Mouse (Mus musculus) liver, embryonic 12.5 days (tissue): ENCODE data around the gene Slc16a5. TPM values are rescaled to one million over a fixed set of nuclear protein-coding genes. Genes with fewer than 3 reads are reported as not detected.
"Not testable (repeated sequence)": the region's sequence is repeated elsewhere in the genome, so short reads cannot be mapped to it uniquely, and the experiment has no call there.

ENCODE experiments used
- ATAC-seq: fragments of 200-750 bp; cut with Nextera tagmentation; 2 replicates; pipeline ENCODE4 v1.8.0; 2017; ENCODE audit warnings: moderate number of reproducible peaks, mild to moderate bottlenecking, moderate library complexity
- H3K27ac ChIP-seq: fragments of 300-500 bp; sonication (generic); 2 replicates; pipeline ENCODE4 v1.5.1; 2016; ENCODE audit warnings: mild to moderate bottlenecking
- H3K27me3 ChIP-seq: fragments of 300-500 bp; sonication (generic); replicated peaks from 2 replicates; pipeline ENCODE4 v1.6.1; 2016; ENCODE audit warnings: mild to moderate bottlenecking, moderate library complexity
- H3K36me3 ChIP-seq: fragments of 300-500 bp; sonication (generic); 2 replicates; pipeline ENCODE4 v1.6.1; 2016; ENCODE audit warnings: mild to moderate bottlenecking, moderate library complexity
- H3K4me1 ChIP-seq: fragments of 300-500 bp; sonication (generic); 2 replicates; pipeline ENCODE4 v1.6.1; 2016
- H3K4me2 ChIP-seq: fragments of 300-500 bp; sonication (generic); 2 replicates; pipeline ENCODE4 v1.6.1; 2016; ENCODE audit warnings: mild to moderate bottlenecking, moderate library complexity
- H3K4me3 ChIP-seq: fragments of 300-500 bp; sonication (generic); 2 replicates; pipeline ENCODE4 v1.5.1; 2016; ENCODE audit warnings: mild to moderate bottlenecking, moderate library complexity
- H3K9ac ChIP-seq: fragments of 300-500 bp; sonication (generic); 2 replicates; pipeline ENCODE4 v1.6.1; 2016; ENCODE audit warnings: mild to moderate bottlenecking, moderate library complexity
- H3K9me3 ChIP-seq: fragments of 300-500 bp; sonication (generic); replicated peaks from 2 replicates; pipeline ENCODE4 v1.6.1; 2016; ENCODE audit warnings: mild to moderate bottlenecking, moderate library complexity
- WGBS: fragments of 180-500 bp; shearing (Covaris S2); methylation state at CpG from one replicate; pipeline ENCODE4 v1.1.7; 2016; ENCODE audit not compliant: insufficient replicate concordance; 5-methylcytosine and 5-hydroxymethylcytosine counted together
- polyA plus RNA-seq: library from polyadenylated mRNA; unstranded; fragments of >200 nt; fragmentation: Nextera tagmentation; extraction: Ambion mirVana; gene quantifications from 2 replicates; pipeline ENCODE4 v1.2.1, GENCODE M21; 2016

The Slc16a5 gene
- polyA plus RNA-seq, 1 experiment from 2014 or later: 0.10 TPM

DNA sequence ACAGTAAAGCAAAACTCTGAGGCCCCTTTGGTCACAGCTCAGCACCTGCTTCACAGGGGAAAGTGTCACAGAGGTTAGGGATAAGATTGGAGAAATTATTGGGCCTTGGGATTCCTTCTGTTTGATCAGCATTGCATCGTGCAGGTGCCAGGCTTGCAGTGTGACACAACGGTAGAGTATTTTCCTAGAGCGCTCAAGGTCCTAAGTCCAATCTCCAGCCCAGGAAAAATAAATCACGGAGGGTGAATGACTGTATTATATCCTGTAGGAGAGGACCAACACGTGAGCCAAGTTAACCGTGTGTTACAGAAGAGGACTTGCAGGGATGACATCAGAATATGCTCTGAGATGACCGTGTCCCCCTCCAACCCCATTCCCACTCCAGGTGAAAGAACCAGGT lies 12.1 kb upstream of the Slc16a5 start:
- Histone ChIP-seq H3K27ac (no peak overlapping the region), H3K4me1 (peaks cover 13% of the 10 kb centered on the region; the same call in 1 of the 2 replicates), H3K9me3 (no peaks in the 10 kb centered on the region), H3K4me2 (no peak overlapping the region), H3K27me3 (peaks cover 21% of the 10 kb centered on the region; the same call in 1 of the 2 replicates), H3K36me3 (no peaks in the 10 kb centered on the region), H3K9ac (no peak overlapping the region), H3K4me3 (no peak overlapping the region)
- 68% methylated on average over 7 of the region's 7 CpGs for WGBS
- ATAC-seq: no peak

- ATAC-seq: no peak
- no peaks in the 10 kb centered on the region for H3K9me3 ChIP-seq
- 64% methylated on average over 8 of the region's 8 CpGs for WGBS
Measured at GRCm38 (mm10) chr11:115451781-115452241, 10.5 kb upstream of the Slc16a5 start.

GRCm38 (mm10) chr11:115452281-115452860 lies 9.9 kb upstream of the Slc16a5 start:
- Histone ChIP-seq H3K27me3 (peaks cover 16% of the 10 kb centered on the region; the same call in 1 of the 2 replicates), H3K4me1 (peaks cover 12% of the 10 kb centered on the region), H3K36me3 (no peaks in the 10 kb centered on the region), H3K27ac (no peak overlapping the region), H3K9me3 (no peaks in the 10 kb centered on the region), H3K4me3 (no peak overlapping the region), H3K4me2 (no peak overlapping the region), H3K9ac (no peak overlapping the region)
- no peak for ATAC-seq
- 68% methylated on average over 7 of the region's 7 CpGs for WGBS

More at GRCm38 (mm10) chr11:115451781-115452241, 10.5 kb upstream of the Slc16a5 start:
- H3K27me3 ChIP-seq: peaks cover 16% of the 10 kb centered on the region; the same call in 1 of the 2 replicates
- H3K4me1 ChIP-seq: peaks cover 9% of the 10 kb centered on the region; the same call in 1 of the 2 replicates
- no peak overlapping the region for H3K4me3 ChIP-seq
- H3K4me2 ChIP-seq: no peak overlapping the region
- no peaks in the 10 kb centered on the region for H3K36me3 ChIP-seq
- no peak overlapping the region for H3K27ac ChIP-seq
- H3K9ac ChIP-seq: no peak overlapping the region

GRCm38 (mm10) chr11:115453306-115453705 lies 9.0 kb upstream of the Slc16a5 start:
- Histone ChIP-seq H3K27ac (no peak overlapping the region), H3K4me3 (no peak overlapping the region), H3K9me3 (no peaks in the 10 kb centered on the region), H3K4me1 (peaks cover 19% of the 10 kb centered on the region), H3K4me2 (no peak overlapping the region), H3K36me3 (no peaks in the 10 kb centered on the region), H3K27me3 (peaks cover 7% of the 10 kb centered on the region; the same call in 1 of the 2 replicates), H3K9ac (no peak overlapping the region)
- WGBS: 53% methylated on average over 4 of the region's 4 CpGs
- ATAC-seq: no peak

DNA sequence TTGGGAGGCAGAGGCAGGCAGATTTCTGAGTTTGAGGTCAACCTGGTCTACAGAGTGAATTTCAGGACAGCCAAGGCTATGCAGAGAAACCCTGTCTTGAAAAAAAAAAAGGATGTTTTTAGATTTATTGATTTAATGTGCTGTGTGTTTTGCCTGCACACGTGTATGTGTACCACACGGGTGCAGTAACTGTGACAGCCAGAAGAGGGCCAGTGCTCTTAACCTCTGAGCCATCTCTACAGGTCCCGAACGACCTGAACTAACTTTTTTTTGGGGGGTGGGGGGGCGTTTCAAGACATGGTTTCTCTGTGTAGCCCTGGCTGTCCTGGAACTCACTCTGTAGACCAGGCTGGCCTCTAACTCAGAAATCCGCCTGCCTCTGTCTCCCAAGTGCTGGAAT lies 7.5 kb upstream of the Slc16a5 start:
- not testable (repeated sequence) for H3K9ac ChIP-seq, H3K27me3 ChIP-seq, H3K9me3 ChIP-seq, H3K27ac ChIP-seq, H3K4me3 ChIP-seq, H3K4me2 ChIP-seq, ATAC-seq, H3K36me3 ChIP-seq
- 73% methylated on average over 6 of the region's 6 CpGs for WGBS
- peaks cover 14% of the 10 kb centered on the region for H3K4me1 ChIP-seq

DNA sequence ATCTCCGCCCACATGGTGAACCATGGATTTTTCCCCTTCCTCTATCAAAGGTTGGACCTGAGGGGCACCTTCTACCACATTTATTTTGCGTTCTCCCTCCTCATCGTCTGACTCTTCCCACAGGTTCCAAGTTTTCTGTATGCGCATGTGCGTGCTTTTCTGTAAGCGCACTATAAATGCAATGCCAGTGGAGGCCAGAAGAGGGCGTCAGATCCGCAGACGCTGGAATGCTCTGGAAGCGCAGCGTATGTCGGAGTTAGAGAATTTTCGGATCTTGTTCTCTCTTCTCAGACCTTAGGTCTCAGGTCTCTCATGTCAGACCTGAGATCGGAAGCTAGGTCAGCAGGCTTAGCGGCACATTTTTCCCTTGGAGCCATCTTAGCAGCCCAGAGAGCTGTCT lies 6.7 kb upstream of the Slc16a5 start:
- no peak overlapping the region for H3K27ac ChIP-seq
- H3K36me3 ChIP-seq: no peaks in the 10 kb centered on the region
- H3K4me1 ChIP-seq: peaks cover 11% of the 10 kb centered on the region
- H3K4me3 ChIP-seq: no peak overlapping the region
- no peak for ATAC-seq
- WGBS: 75% methylated on average over 15 of the region's 15 CpGs
- no peak overlapping the region for H3K4me2 ChIP-seq
- no peaks in the 10 kb centered on the region for H3K27me3 ChIP-seq
- no peaks in the 10 kb centered on the region for H3K9me3 ChIP-seq
- H3K9ac ChIP-seq: no peak overlapping the region

GRCm38 (mm10) chr11:115456182-115456581 lies 6.1 kb upstream of the Slc16a5 start:
- Histone ChIP-seq H3K36me3 (no peaks in the 10 kb centered on the region), H3K4me1 (peaks cover 11% of the 10 kb centered on the region), H3K27me3 (no peaks in the 10 kb centered on the region; the same call in 1 of the 2 replicates), H3K4me2 (no peak overlapping the region), H3K27ac (no peak overlapping the region), H3K9ac (no peak overlapping the region), H3K9me3 (no peaks in the 10 kb centered on the region), H3K4me3 (no peak overlapping the region)
- WGBS: 77% methylated on average over 5 of the region's 5 CpGs
- no peak for ATAC-seq

- H3K27ac ChIP-seq: no peak overlapping the region
- no peak for ATAC-seq
Measured at GRCm38 (mm10) chr11:115457405-115457804, 4.9 kb upstream of the Slc16a5 start.

DNA sequence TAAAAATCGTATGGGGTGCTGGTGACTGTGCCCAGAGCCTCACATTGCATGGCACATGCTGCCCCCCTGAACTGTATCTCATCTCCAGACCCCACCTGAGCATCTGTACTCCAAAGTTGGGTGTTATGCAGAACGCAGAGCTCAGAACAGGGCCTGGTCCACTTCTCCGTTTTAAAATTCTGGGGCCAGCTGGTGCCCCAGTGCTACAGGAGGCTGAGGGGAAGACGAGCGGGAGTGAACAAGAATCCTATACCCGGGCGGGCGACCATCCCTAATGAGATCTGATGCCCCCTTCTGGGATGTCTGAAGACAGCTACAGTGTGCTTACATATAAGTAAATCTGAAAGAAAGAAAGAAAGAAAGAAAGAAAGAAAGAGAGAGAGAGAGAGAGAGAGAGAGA lies 1.3 kb upstream of the Slc16a5 start:
- H3K4me3 ChIP-seq: no peak overlapping the region
- no peak overlapping the region for H3K4me2 ChIP-seq
- H3K9ac ChIP-seq: no peak overlapping the region
- no peak overlapping the region for H3K27ac ChIP-seq
- WGBS: 22% methylated on average over 8 of the region's 8 CpGs
- peaks cover 37% of the 10 kb centered on the region for H3K27me3 ChIP-seq
- H3K4me1 ChIP-seq: peaks cover 11% of the 10 kb centered on the region
- no peaks in the 10 kb centered on the region for H3K9me3 ChIP-seq
- no peaks in the 10 kb centered on the region for H3K36me3 ChIP-seq
- ATAC-seq: no peak

More at GRCm38 (mm10) chr11:115457405-115457804, 4.9 kb upstream of the Slc16a5 start:
- Histone ChIP-seq H3K4me1 (peaks cover 11% of the 10 kb centered on the region), H3K4me3 (no peak overlapping the region), H3K9me3 (no peaks in the 10 kb centered on the region), H3K9ac (no peak overlapping the region), H3K4me2 (no peak overlapping the region), H3K27me3 (peaks cover 11% of the 10 kb centered on the region), H3K36me3 (no peaks in the 10 kb centered on the region)
- 33% methylated on average over 6 of the region's 6 CpGs for WGBS

GRCm38 (mm10) chr11:115461846-115462242 lies 430 bp upstream of the Slc16a5 start:
- no peak overlapping the region for H3K27ac ChIP-seq
- no peaks in the 10 kb centered on the region for H3K9me3 ChIP-seq
- peaks cover 37% of the 10 kb centered on the region for H3K27me3 ChIP-seq
- H3K4me1 ChIP-seq: peaks cover 11% of the 10 kb centered on the region
- H3K9ac ChIP-seq: no peak overlapping the region
- WGBS: 61% methylated on average over 5 of the region's 5 CpGs
- H3K36me3 ChIP-seq: no peaks in the 10 kb centered on the region
- no peak overlapping the region for H3K4me3 ChIP-seq
- no peak for ATAC-seq
- no peak overlapping the region for H3K4me2 ChIP-seq

DNA sequence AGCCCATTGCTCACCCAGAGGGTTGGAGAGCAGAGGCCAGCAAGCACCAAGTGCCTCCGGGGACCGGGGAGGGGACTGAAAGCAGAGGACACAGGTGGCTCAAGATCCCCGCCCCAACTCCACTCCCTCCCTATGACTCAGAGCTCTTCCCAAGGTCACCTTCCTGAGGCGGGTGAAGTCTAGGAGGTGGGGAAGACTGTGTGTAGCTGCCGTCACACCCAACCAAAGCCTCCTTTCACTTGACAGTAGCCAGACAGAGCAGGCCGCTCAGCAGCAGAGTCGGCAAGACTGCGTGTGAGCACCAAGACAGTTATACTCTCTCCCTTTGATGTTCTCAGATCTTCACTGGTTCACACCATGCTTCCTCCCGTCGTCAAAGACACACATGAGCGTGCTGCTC lies 1.1 kb downstream of the Slc16a5 start:
- H3K27me3 ChIP-seq: peaks cover 37% of the 10 kb centered on the region
- no peak overlapping the region for H3K27ac ChIP-seq
- H3K4me3 ChIP-seq: no peak overlapping the region
- H3K36me3 ChIP-seq: no peaks in the 10 kb centered on the region
- 52% methylated on average over 11 of the region's 11 CpGs for WGBS
- H3K4me1 ChIP-seq: no peaks in the 10 kb centered on the region
- no peaks in the 10 kb centered on the region for H3K9me3 ChIP-seq
- no peak for ATAC-seq
- H3K9ac ChIP-seq: no peak overlapping the region
- H3K4me2 ChIP-seq: no peak overlapping the region

DNA sequence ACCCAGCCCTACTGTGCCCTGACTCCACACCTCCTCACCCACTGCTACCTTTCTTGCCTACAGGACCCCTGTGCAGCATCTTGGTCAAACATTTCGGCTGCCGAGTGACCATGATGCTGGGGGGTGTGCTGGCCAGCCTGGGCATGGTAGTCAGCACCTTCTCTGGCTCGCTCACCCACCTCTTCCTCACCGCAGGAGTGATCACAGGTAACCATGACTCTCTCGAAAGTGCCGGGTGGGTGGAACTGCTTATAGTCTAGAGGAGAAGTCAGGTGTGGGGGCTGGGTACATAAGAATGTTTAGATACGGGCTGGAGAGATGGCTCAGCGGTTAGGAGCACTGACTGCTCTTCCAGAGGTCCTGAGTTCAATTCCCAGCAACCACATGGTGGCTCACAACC lies 2.6 kb downstream of the Slc16a5 start:
- H3K4me2 ChIP-seq: no peak overlapping the region
- no peak for ATAC-seq
- H3K27ac ChIP-seq: no peak overlapping the region
- no peaks in the 10 kb centered on the region for H3K9me3 ChIP-seq
- no peaks in the 10 kb centered on the region for H3K4me1 ChIP-seq
- WGBS: 67% methylated on average over 8 of the region's 8 CpGs
- no peak overlapping the region for H3K9ac ChIP-seq
- peaks cover 37% of the 10 kb centered on the region for H3K27me3 ChIP-seq
- no peak overlapping the region for H3K4me3 ChIP-seq
- H3K36me3 ChIP-seq: no peaks in the 10 kb centered on the region

- Histone ChIP-seq H3K27me3 (peaks cover 28% of the 10 kb centered on the region), H3K9me3 (no peaks in the 10 kb centered on the region), H3K9ac (no peak overlapping the region), H3K4me3 (no peak overlapping the region), H3K4me1 (no peaks in the 10 kb centered on the region), H3K4me2 (no peak overlapping the region), H3K27ac (no peak overlapping the region), H3K36me3 (no peaks in the 10 kb centered on the region)
- no peak for ATAC-seq
- 46% methylated on average over 4 of the region's 4 CpGs for WGBS
Measured at GRCm38 (mm10) chr11:115467217-115467618, 4.9 kb downstream of the Slc16a5 start.
